Comparison of ENCODE assay signal across 30 mouse cellular contexts in genomic region chr2:52868181-52868580, GRCm38 (mm10). TPM values are rescaled to one million over a fixed set of nuclear protein-coding genes. Genes with fewer than 3 reads are reported as not detected.
A peak's percentile ranks its signal among the peaks of the same experiment; 100 is the strongest.
DNase-seq lines count a peak whose midpoint lies in the region; ATAC-seq and TF ChIP-seq lines count a peak whose summit lies in the region.
"Had no signal": no experiment of that assay in that cellular context is flagged by ENCODE, and none has a peak within 500 bp of the region (broad histone marks: within the 10 kb centered on the region; RNA-seq: fewer than 3 reads in every experiment).

No protein-coding gene starts in this region.

- no peaks in the 10 kb centered on the region for H3K4me1 ChIP-seq in heart, embryonic 14.5 days (ENCODE audit: control insufficient read depth in 2 of 2, insufficient read depth in 2 of 2, low read length in 2 of 2)
- H3K4me1 ChIP-seq in heart, embryonic 11.5 days (ENCODE audit: control insufficient read depth, insufficient read depth, low read length): no peaks in the 10 kb centered on the region
- peaks cover 23% of the 10 kb centered on the region; the same call in 1 of the 2 replicates for H3K4me1 ChIP-seq in lung, embryonic 15.5 days
- H3K4me1 ChIP-seq in stomach, embryonic 15.5 days: peaks cover 11% of the 10 kb centered on the region; the same call in 1 of the 2 replicates
- H3K4me1 ChIP-seq in kidney, adult 2 months (ENCODE audit: control insufficient read depth, insufficient read depth, low read length): 0 out of 2 replicates have a peak, but pooled peaks cover 5% of the 10 kb centered on the region

- H3K9me3 ChIP-seq in heart, embryonic 14.5 days (ENCODE audit: control insufficient read depth, low read length): no peaks in the 10 kb centered on the region
- H3K9me3 ChIP-seq in heart, embryonic 11.5 days (replicated peaks; ENCODE audit: control insufficient read depth, low read length): no peaks in the 10 kb centered on the region
- H3K9me3 ChIP-seq in lung, embryonic 15.5 days: no peaks in the 10 kb centered on the region
- H3K9me3 ChIP-seq in stomach, embryonic 15.5 days: no peaks in the 10 kb centered on the region
- H3K9me3 ChIP-seq: forebrain, embryonic 12.5 days; forebrain, embryonic 15.5 days; G1E; heart, embryonic 10.5 days had no signal

- DNase-seq in lung, postnatal 25 days (ENCODE audit: low spot score): no peak
- no peak for DNase-seq in kidney, adult 2 months
- no peak for DNase-seq in layer of hippocampus, postnatal 25 days (ENCODE audit: extremely low spot score in 1 of 2, low spot score in 1 of 2)
- DNase-seq: adrenal gland, postnatal 10 days; B cell, adult 2 months; cerebellum, adult 11 months; cerebellum, adult 2 months; cerebellum, adult 9-11 months; cerebellum, postnatal 36 days; embryo, embryonic 11 days; gastrocnemius, postnatal 25 days; heart, adult 2 months; heart, postnatal 14 days; heart, postnatal 4 days had no signal

- no peak for TF ChIP-seq CTCF in kidney, adult 2 months (conservative IDR thresholded peaks at IDR 0.05; ENCODE audit: insufficient read depth, insufficient read length, low read depth, low read length)

- no peaks in the 10 kb centered on the region for H3K36me3 ChIP-seq in heart, embryonic 14.5 days (ENCODE audit: control insufficient read depth, insufficient read depth, low read length)
- H3K36me3 ChIP-seq in heart, embryonic 11.5 days (ENCODE audit: control insufficient read depth, insufficient read depth, low read length): no peaks in the 10 kb centered on the region
- no peaks in the 10 kb centered on the region for H3K36me3 ChIP-seq in lung, embryonic 15.5 days
- no peaks in the 10 kb centered on the region for H3K36me3 ChIP-seq in myocyte (ENCODE audit: control insufficient read depth, insufficient read depth)
- no peaks in the 10 kb centered on the region for H3K36me3 ChIP-seq in stomach, embryonic 15.5 days
- no peaks in the 10 kb centered on the region for H3K36me3 ChIP-seq in kidney, adult 2 months (ENCODE audit: control insufficient read depth, insufficient read depth, low read length)
- H3K36me3 ChIP-seq: G1E had no signal

- no peak overlapping the region for H3K27ac ChIP-seq in heart, embryonic 14.5 days (replicated peaks in 1 of 2; ENCODE audit: control insufficient read depth in 1 of 2, insufficient read depth in 1 of 2, low read depth in 2 of 2, low read length in 2 of 2)
- no peak overlapping the region for H3K27ac ChIP-seq in heart, embryonic 11.5 days (ENCODE audit: low read depth, low read length)
- H3K27ac ChIP-seq in lung, embryonic 15.5 days: peak overlapping the region; percentile 12; the same call in 1 of the 2 replicates
- H3K27ac ChIP-seq in stomach, embryonic 15.5 days: no peak overlapping the region; the same call in 1 of the 2 replicates
- H3K27ac ChIP-seq in kidney, adult 2 months (ENCODE audit: insufficient read depth, low read depth, low read length): no peak overlapping the region
- H3K27ac ChIP-seq: embryonic facial prominence, embryonic 10.5 days; embryonic facial prominence, embryonic 13.5 days; forebrain, embryonic 12.5 days; forebrain, embryonic 15.5 days; heart, adult 2 months; heart, embryonic 10.5 days; hindbrain, embryonic 14.5 days; hindbrain, postnatal 0 days had no signal

- no peak for ATAC-seq in heart, embryonic 14.5 days (ENCODE audit: insufficient number of reproducible peaks, insufficient read depth, low FRiP score, low read depth)
- ATAC-seq in heart, embryonic 11.5 days (replicated peaks; ENCODE audit: insufficient number of reproducible peaks, low FRiP score, low TSS enrichment): no peak
- peak; percentile 65 for ATAC-seq in lung, embryonic 15.5 days (ENCODE audit: borderline replicate concordance, extremely low read depth, low FRiP score, low TSS enrichment)
- ATAC-seq in stomach, embryonic 15.5 days (ENCODE audit: insufficient read depth, low FRiP score, low read depth): peak; percentile 61
- ATAC-seq: forebrain, embryonic 15.5 days; hindbrain, postnatal 0 days; Patski had no signal

- TF ChIP-seq POLR2A in myocyte (IDR thresholded peaks at IDR 0.05; ENCODE audit: insufficient read length, low read depth): no peak
- TF ChIP-seq POLR2A in kidney, adult 2 months (IDR thresholded peaks at IDR 0.05; ENCODE audit: low read depth, low read length): no peak

- WGBS in heart, embryonic 14.5 days: 52% methylated on average over 5 of the region's 5 CpGs
- WGBS in heart, embryonic 11.5 days (ENCODE audit: insufficient replicate concordance): 57% methylated on average over 5 of the region's 5 CpGs
- WGBS in lung, embryonic 15.5 days: 40% methylated on average over 5 of the region's 5 CpGs
- WGBS in stomach, embryonic 15.5 days: 44% methylated on average over 5 of the region's 5 CpGs
- WGBS in kidney, adult 2 months: 70% methylated on average over 5 of the region's 5 CpGs

- H3K4me2 ChIP-seq in heart, embryonic 14.5 days (ENCODE audit: low read length): 0 out of 2 replicates have a peak overlapping the region, but pooled peaks have one; percentile 13
- no peak overlapping the region; the same call in 1 of the 2 replicates for H3K4me2 ChIP-seq in heart, embryonic 11.5 days
- H3K4me2 ChIP-seq in lung, embryonic 15.5 days: peak overlapping the region; percentile 44
- peak overlapping the region; percentile 20 for H3K4me2 ChIP-seq in myocyte (ENCODE audit: low read depth)
- no peak overlapping the region for H3K4me2 ChIP-seq in stomach, embryonic 15.5 days
- H3K4me2 ChIP-seq: embryonic facial prominence, embryonic 13.5 days; forebrain, embryonic 12.5 days; forebrain, embryonic 15.5 days; hindbrain, embryonic 14.5 days had no signal

- no peak overlapping the region for H3ac ChIP-seq in myocyte (ENCODE audit: control insufficient read depth, insufficient read length)

- no peaks in the 10 kb centered on the region for H3K27me3 ChIP-seq in heart, embryonic 14.5 days (ENCODE audit: control insufficient read depth, insufficient read depth, low read length)
- H3K27me3 ChIP-seq in heart, embryonic 11.5 days (ENCODE audit: control insufficient read depth, insufficient read depth, low read length): no peaks in the 10 kb centered on the region
- H3K27me3 ChIP-seq in lung, embryonic 15.5 days: no peaks in the 10 kb centered on the region
- no peaks in the 10 kb centered on the region for H3K27me3 ChIP-seq in myocyte (ENCODE audit: control insufficient read depth, insufficient read depth, insufficient read length)
- H3K27me3 ChIP-seq in stomach, embryonic 15.5 days (replicated peaks): no peaks in the 10 kb centered on the region
- H3K27me3 ChIP-seq in kidney, adult 2 months (replicated peaks; ENCODE audit: control insufficient read depth, insufficient read depth, low read length): no peaks in the 10 kb centered on the region
- H3K27me3 ChIP-seq: CH12.LX; embryonic facial prominence, embryonic 13.5 days; forebrain, embryonic 12.5 days; forebrain, embryonic 15.5 days; Patski had no signal

- H3K4me3 ChIP-seq in heart, embryonic 14.5 days (ENCODE audit: control insufficient read depth in 1 of 2, insufficient read depth in 1 of 2, low read depth in 1 of 2, low read length in 2 of 2): no peak overlapping the region
- no peak overlapping the region for H3K4me3 ChIP-seq in heart, embryonic 11.5 days (ENCODE audit: low read depth, low read length)
- H3K4me3 ChIP-seq in lung, embryonic 15.5 days: no peak overlapping the region
- H3K4me3 ChIP-seq in myocyte: no peak overlapping the region
- H3K4me3 ChIP-seq in stomach, embryonic 15.5 days (replicated peaks): no peak overlapping the region
- H3K4me3 ChIP-seq in kidney, adult 2 months (ENCODE audit: insufficient read depth, low read depth, low read length): no peak overlapping the region
- H3K4me3 ChIP-seq: embryonic facial prominence, embryonic 10.5 days; embryonic facial prominence, embryonic 13.5 days; erythroblast, embryonic 14.5 days; forebrain, embryonic 12.5 days; forebrain, embryonic 15.5 days; heart, adult 2 months; heart, embryonic 10.5 days had no signal

- H3K79me2 ChIP-seq in myocyte (ENCODE audit: control insufficient read depth, insufficient read depth): peaks cover 9% of the 10 kb centered on the region

- no peak overlapping the region for H3K9ac ChIP-seq in heart, embryonic 14.5 days (ENCODE audit: low read length)
- H3K9ac ChIP-seq in heart, embryonic 11.5 days (ENCODE audit: low read depth, low read length): no peak overlapping the region
- no peak overlapping the region for H3K9ac ChIP-seq in lung, embryonic 15.5 days
- H3K9ac ChIP-seq in stomach, embryonic 15.5 days: no peak overlapping the region
- H3K9ac ChIP-seq: embryonic facial prominence, embryonic 13.5 days; forebrain, embryonic 12.5 days; forebrain, embryonic 15.5 days; hindbrain, embryonic 14.5 days had no signal

TF ChIP-seq in myocyte, 11 proteins besides CTCF, POLR2A, EP300 and RAD21:
- no peak for TF ChIP-seq MAX (IDR thresholded peaks at IDR 0.05; ENCODE audit: low read depth)
- no peak for TF ChIP-seq REST (IDR thresholded peaks at IDR 0.05; ENCODE audit: insufficient read depth, insufficient read length)
- TF ChIP-seq USF1 (IDR thresholded peaks at IDR 0.05; ENCODE audit: low read depth): no peak
- no peak for TF ChIP-seq E2F4 (IDR thresholded peaks at IDR 0.05; ENCODE audit: insufficient read depth)
- no peak for TF ChIP-seq TCF12 (IDR thresholded peaks at IDR 0.05; ENCODE audit: insufficient read depth, poor library complexity, severe bottlenecking)
- TF ChIP-seq SRF (IDR thresholded peaks at IDR 0.05; ENCODE audit: control insufficient read depth, insufficient read length, low read depth): no peak
- no peak for TF ChIP-seq CEBPB (IDR thresholded peaks at IDR 0.05; ENCODE audit: insufficient read depth, poor library complexity, severe bottlenecking)
- no peak for TF ChIP-seq POLR2AphosphoS2 (IDR thresholded peaks at IDR 0.05; ENCODE audit: insufficient read length, low read depth)
- no peak for TF ChIP-seq TCF3 (IDR thresholded peaks at IDR 0.05; ENCODE audit: insufficient read length, low read depth)
- no peak for TF ChIP-seq MYOD1 (IDR thresholded peaks at IDR 0.05; ENCODE audit: control insufficient read depth in 1 of 3, insufficient read length in 2 of 3, low read depth in 2 of 3)
- TF ChIP-seq MYOG (IDR thresholded peaks at IDR 0.05; ENCODE audit: control insufficient read depth in 1 of 3, insufficient read depth in 1 of 3, insufficient read length in 2 of 3, low read depth in 2 of 3): no peak

RNA-seq across cellular contexts. Expression of gene Fmnl2, which starts 10.5 kb away (rescaled TPM):
- 1.1 and 1.7 TPM in 2 replicates for polyA plus RNA-seq in heart, embryonic 14.5 days (2014; fragmentation: Nextera tagmentation; extraction: Ambion mirVana)
- polyA plus RNA-seq in heart, embryonic 11.5 days (2014; fragmentation: Nextera tagmentation; extraction: Ambion mirVana): 1.7 and 2.0 TPM in 2 replicates
- polyA plus RNA-seq in lung, embryonic 15.5 days (2015; fragmentation: Nextera tagmentation; extraction: Ambion mirVana): 3.7 TPM in 2 replicates
- 2.8 TPM for polyA plus RNA-seq in myocyte (2012; fragmentation: generic; extraction: Trizol)
- polyA plus RNA-seq in stomach, embryonic 15.5 days (2015; fragmentation: Nextera tagmentation; extraction: Ambion mirVana): 4.7 and 4.8 TPM in 2 replicates
- polyA plus RNA-seq in kidney, adult 2 months (2012; rRNA removed): 2.7 and 4.3 TPM in 2 replicates
- total RNA-seq in layer of hippocampus, postnatal 25 days (2021): 10 to 100 TPM; 45.2 to 45.7 TPM
- total RNA-seq: G1E had no signal
- polyA plus RNA-seq: erythroblast, embryonic 14.5 days; G1E had no signal

Comparison
In these comparisons a context has a peak if more than half of its experiments do, and no peak if none do; other contexts are left out.
1. H3K4me2 ChIP-seq: peak in heart, embryonic 14.5 days (single experiment), lung, embryonic 15.5 days (single experiment) and myocyte (single experiment); none in heart, embryonic 11.5 days (single experiment) and stomach, embryonic 15.5 days (single experiment).
2. ATAC-seq: peak in lung, embryonic 15.5 days (single experiment) and stomach, embryonic 15.5 days (single experiment); none in heart, embryonic 14.5 days (single experiment) and heart, embryonic 11.5 days (single experiment).